Mouse (Mus musculus) forebrain, embryonic 15.5 days (tissue): ENCODE results near the gene Rbfox1. TPM values are rescaled to one million over a fixed set of nuclear protein-coding genes. Genes with fewer than 3 reads are reported as not detected.

Experiments used
- ATAC-seq: fragments of 200-750 bp; cut with Nextera tagmentation; replicated peaks from 2 replicates; pipeline ENCODE4 v1.8.0; 2017; ENCODE audit warnings: mild to moderate bottlenecking, moderate TSS enrichment, moderate library complexity
- H3K27ac ChIP-seq: fragments of 300-500 bp; sonication (generic); replicated peaks from 2 replicates; pipeline ENCODE4 v1.5.1; 2015; ENCODE audit warnings: mild to moderate bottlenecking, inconsistent platforms
- H3K27me3 ChIP-seq: fragments of 300-500 bp; sonication (generic); 2 replicates; pipeline ENCODE4 v1.6.1; 2015; ENCODE audit warnings: inconsistent platforms
- H3K36me3 ChIP-seq: fragments of 300-500 bp; sonication (generic); 2 replicates; pipeline ENCODE4 v1.6.1; 2015; ENCODE audit warnings: mild to moderate bottlenecking, inconsistent platforms
- H3K4me1 ChIP-seq: fragments of 300-500 bp; sonication (generic); 2 replicates; pipeline ENCODE4 v1.6.1; 2015; ENCODE audit warnings: inconsistent platforms
- H3K4me2 ChIP-seq: fragments of 300-500 bp; sonication (generic); replicated peaks from 2 replicates; pipeline ENCODE4 v1.6.1; 2015; ENCODE audit warnings: mild to moderate bottlenecking, inconsistent platforms
- H3K4me3 ChIP-seq: fragments of 300-500 bp; sonication (generic); 2 replicates; pipeline ENCODE4 v1.5.1; 2015; ENCODE audit warnings: mild to moderate bottlenecking, inconsistent platforms
- H3K9ac ChIP-seq: fragments of 300-500 bp; sonication (generic); replicated peaks from 2 replicates; pipeline ENCODE4 v1.6.1; 2015; ENCODE audit warnings: mild to moderate bottlenecking, inconsistent platforms
- H3K9me3 ChIP-seq: fragments of 300-500 bp; sonication (generic); 2 replicates; pipeline ENCODE4 v1.6.1; 2016; ENCODE audit warnings: inconsistent platforms
- WGBS: fragments of 180-500 bp; shearing (Covaris S2); methylation state at CpG from one replicate; pipeline ENCODE4 v1.1.7; 2015; ENCODE audit warnings: mixed read lengths; 5-methylcytosine and 5-hydroxymethylcytosine counted together
- polyA plus RNA-seq: library from polyadenylated mRNA; unstranded; fragments of >200 nt; fragmentation: Nextera tagmentation; extraction: Ambion mirVana; gene quantifications from 2 replicates; pipeline ENCODE4 v1.2.1, GENCODE M21; 2015

Gene Rbfox1
- polyA plus RNA-seq, 1 experiment from 2014 or later = 173 TPM

GRCm38 (mm10) chr16:6835051-6835450, 949.9 kb downstream of the Rbfox1 start:
- no peak for ATAC-seq
- Histone ChIP-seq H3K27ac (no peak overlapping the region), H3K4me3 (no peak overlapping the region), H3K4me1 (peaks cover 9% of the 10 kb centered on the region; the same call in 1 of the 2 replicates), H3K36me3 (no peaks in the 10 kb centered on the region), H3K4me2 (no peak overlapping the region), H3K9ac (no peak overlapping the region), H3K27me3 (no peaks in the 10 kb centered on the region), H3K9me3 (no peaks in the 10 kb centered on the region)
- 66% methylated on average over 5 of the region's 5 CpGs for WGBS

DNA sequence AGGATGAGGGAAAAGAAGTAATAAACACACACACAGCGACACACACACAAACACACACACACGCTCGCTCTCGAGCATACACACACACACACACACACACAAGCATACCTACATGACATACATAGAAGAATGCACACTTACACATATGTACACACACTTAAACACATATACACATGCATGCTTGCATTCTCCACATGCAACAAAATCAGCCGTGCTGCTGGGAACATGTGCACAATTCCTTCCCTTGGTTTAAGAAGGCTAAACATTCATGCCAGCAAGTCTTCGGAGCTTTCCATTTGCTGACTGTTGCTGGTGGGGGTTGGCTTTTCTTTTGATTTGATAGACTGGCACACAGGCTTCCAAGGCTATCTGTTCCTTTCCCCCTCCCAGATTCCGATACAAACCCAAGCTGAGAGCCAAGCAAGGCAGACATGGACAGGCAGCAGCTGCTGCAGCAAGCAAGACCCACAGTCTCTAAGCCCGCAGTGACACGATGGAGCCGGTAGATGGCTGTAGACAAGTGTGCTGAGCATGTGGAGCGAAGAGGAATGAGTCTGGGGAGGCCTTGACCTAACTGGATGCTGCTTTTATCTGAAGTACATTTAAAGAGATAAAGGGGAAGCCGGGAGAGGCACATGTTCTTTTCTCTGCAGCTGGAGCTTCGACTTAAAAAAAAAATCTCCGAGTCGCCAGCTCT, 954.3 kb downstream of the Rbfox1 start:
- Histone ChIP-seq H3K27me3 (no peaks in the 10 kb centered on the region), H3K4me2 (no peak overlapping the region), H3K9me3 (no peaks in the 10 kb centered on the region), H3K4me1 (peaks cover 13% of the 10 kb centered on the region), H3K36me3 (no peaks in the 10 kb centered on the region), H3K27ac (0 out of 2 replicates have a peak overlapping the region, but pooled peaks have one; percentile 3), H3K9ac (no peak overlapping the region), H3K4me3 (no peak overlapping the region)
- peak; percentile 89 for ATAC-seq
- WGBS = 35% methylated on average over 15 of the region's 15 CpGs

DNA sequence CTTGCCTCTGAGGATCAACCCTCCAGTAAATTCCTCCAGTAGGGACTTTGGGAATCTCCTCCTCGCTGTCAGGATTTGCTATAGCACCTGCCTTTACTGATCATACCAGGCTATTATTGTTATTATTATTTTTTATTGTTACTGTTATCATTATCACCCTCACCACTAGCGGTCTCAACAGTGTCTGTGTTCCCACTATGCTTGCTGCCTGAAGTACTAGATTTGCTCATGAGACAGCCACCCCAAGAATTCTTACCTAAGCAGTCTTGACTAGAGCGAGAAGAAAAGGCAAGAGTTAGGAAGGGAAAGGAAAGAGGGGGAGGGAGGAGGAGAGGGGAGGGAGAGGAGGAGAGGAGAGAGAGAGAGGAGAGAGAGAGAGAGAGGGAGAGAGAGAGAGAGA, 954.9 kb downstream of the Rbfox1 start:
- H3K4me3 ChIP-seq = no peak overlapping the region
- WGBS = 76% methylated on average over 3 of the region's 3 CpGs
- H3K4me1 ChIP-seq = peaks cover 13% of the 10 kb centered on the region
- H3K27ac ChIP-seq = no peak overlapping the region
- ATAC-seq = no peak
- no peak overlapping the region for H3K4me2 ChIP-seq
- no peaks in the 10 kb centered on the region for H3K27me3 ChIP-seq
- H3K9ac ChIP-seq = no peak overlapping the region
- H3K9me3 ChIP-seq = no peaks in the 10 kb centered on the region
- no peaks in the 10 kb centered on the region for H3K36me3 ChIP-seq

- no peak overlapping the region for H3K4me2 ChIP-seq
- no peak for ATAC-seq
- no peaks in the 10 kb centered on the region for H3K9me3 ChIP-seq
- H3K4me3 ChIP-seq = no peak overlapping the region
- no peaks in the 10 kb centered on the region for H3K36me3 ChIP-seq
- H3K4me1 ChIP-seq = peaks cover 13% of the 10 kb centered on the region
- no peaks in the 10 kb centered on the region for H3K27me3 ChIP-seq
- H3K27ac ChIP-seq = no peak overlapping the region
- 73% methylated on average over 7 of the region's 7 CpGs for WGBS
- H3K9ac ChIP-seq = no peak overlapping the region
Observed at GRCm38 (mm10) chr16:6840461-6840860, 955.3 kb downstream of the Rbfox1 start.

GRCm38 (mm10) chr16:6842066-6842785, 957.1 kb downstream of the Rbfox1 start:
- H3K4me2 ChIP-seq = no peak overlapping the region
- no peak overlapping the region for H3K4me3 ChIP-seq
- H3K27me3 ChIP-seq = no peaks in the 10 kb centered on the region
- H3K9ac ChIP-seq = no peak overlapping the region
- no peak for ATAC-seq
- no peaks in the 10 kb centered on the region for H3K36me3 ChIP-seq
- no peak overlapping the region for H3K27ac ChIP-seq
- peaks cover 13% of the 10 kb centered on the region for H3K4me1 ChIP-seq
- no peaks in the 10 kb centered on the region for H3K9me3 ChIP-seq
- WGBS = 32% methylated on average over 8 of the region's 8 CpGs

- H3K27ac ChIP-seq = no peak overlapping the region
- ATAC-seq = no peak
- H3K36me3 ChIP-seq = no peaks in the 10 kb centered on the region
- H3K4me1 ChIP-seq = peaks cover 7% of the 10 kb centered on the region
- no peaks in the 10 kb centered on the region for H3K27me3 ChIP-seq
- 72% methylated on average over 4 of the region's 4 CpGs for WGBS
- H3K4me2 ChIP-seq = no peak overlapping the region
- H3K9me3 ChIP-seq = no peaks in the 10 kb centered on the region
- H3K9ac ChIP-seq = no peak overlapping the region
- H3K4me3 ChIP-seq = no peak overlapping the region
Observed at GRCm38 (mm10) chr16:6844659-6845058, 959.5 kb downstream of the Rbfox1 start.

DNA sequence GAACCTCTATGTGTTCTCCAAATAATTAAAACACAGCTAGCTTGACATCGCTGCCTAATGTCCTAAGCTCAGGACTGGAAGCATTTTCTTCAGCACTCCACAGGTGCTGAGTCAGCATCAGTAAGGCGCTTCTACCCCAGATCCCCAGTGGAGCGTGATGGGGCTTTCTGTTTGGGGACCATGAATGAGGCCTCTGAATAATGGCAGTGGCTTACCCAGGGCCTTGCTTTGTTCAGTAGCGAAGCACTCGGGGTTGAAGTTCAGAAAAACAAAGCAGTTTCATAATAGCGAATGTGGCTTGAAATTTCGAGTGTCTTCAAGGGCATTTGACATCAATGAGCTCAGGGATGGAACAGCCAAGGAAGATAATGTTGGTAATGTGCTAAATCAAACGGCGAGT, 966.2 kb downstream of the Rbfox1 start:
- no peak overlapping the region for H3K9ac ChIP-seq
- 9% methylated on average over 9 of the region's 9 CpGs for WGBS
- no peak for ATAC-seq
- no peaks in the 10 kb centered on the region for H3K36me3 ChIP-seq
- H3K27me3 ChIP-seq = no peaks in the 10 kb centered on the region
- H3K4me1 ChIP-seq = no peaks in the 10 kb centered on the region
- H3K4me2 ChIP-seq = no peak overlapping the region
- H3K27ac ChIP-seq = no peak overlapping the region
- H3K9me3 ChIP-seq = no peaks in the 10 kb centered on the region
- H3K4me3 ChIP-seq = no peak overlapping the region

- 56% methylated on average over 2 of the region's 2 CpGs for WGBS
- no peaks in the 10 kb centered on the region for H3K27me3 ChIP-seq
- H3K4me2 ChIP-seq = no peak overlapping the region
- ATAC-seq = no peak
- no peaks in the 10 kb centered on the region for H3K4me1 ChIP-seq
- no peaks in the 10 kb centered on the region for H3K36me3 ChIP-seq
- H3K9me3 ChIP-seq = no peaks in the 10 kb centered on the region
- H3K27ac ChIP-seq = no peak overlapping the region
- H3K4me3 ChIP-seq = no peak overlapping the region
- H3K9ac ChIP-seq = no peak overlapping the region
Observed at GRCm38 (mm10) chr16:6853796-6854195, 968.6 kb downstream of the Rbfox1 start.

DNA sequence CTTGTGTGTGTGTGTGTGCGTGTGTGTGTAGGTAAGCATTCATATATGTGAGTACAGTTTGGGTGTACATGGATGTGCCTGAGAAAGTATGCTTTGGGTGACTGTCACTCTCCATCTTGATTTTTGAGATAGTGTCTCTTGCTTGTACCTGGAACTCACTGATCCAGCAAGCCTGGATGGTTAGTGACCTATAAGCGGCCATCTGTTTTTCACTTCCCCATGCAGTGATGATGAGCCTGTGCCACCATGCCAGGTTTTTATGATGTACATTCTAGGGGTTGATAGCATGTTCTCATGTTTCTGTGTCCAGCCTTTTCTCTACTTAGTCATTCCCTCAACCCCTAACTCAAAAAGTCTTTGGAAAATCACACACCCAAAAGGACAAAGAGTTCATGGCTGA, 976.5 kb downstream of the Rbfox1 start:
- H3K36me3 ChIP-seq = no peaks in the 10 kb centered on the region
- no peaks in the 10 kb centered on the region for H3K27me3 ChIP-seq
- ATAC-seq = no peak
- H3K27ac ChIP-seq = no peak overlapping the region
- H3K4me1 ChIP-seq = no peaks in the 10 kb centered on the region
- no peaks in the 10 kb centered on the region for H3K9me3 ChIP-seq
- no peak overlapping the region for H3K4me2 ChIP-seq
- WGBS = 95% methylated on average over 2 of the region's 2 CpGs
- H3K4me3 ChIP-seq = no peak overlapping the region
- no peak overlapping the region for H3K9ac ChIP-seq

DNA sequence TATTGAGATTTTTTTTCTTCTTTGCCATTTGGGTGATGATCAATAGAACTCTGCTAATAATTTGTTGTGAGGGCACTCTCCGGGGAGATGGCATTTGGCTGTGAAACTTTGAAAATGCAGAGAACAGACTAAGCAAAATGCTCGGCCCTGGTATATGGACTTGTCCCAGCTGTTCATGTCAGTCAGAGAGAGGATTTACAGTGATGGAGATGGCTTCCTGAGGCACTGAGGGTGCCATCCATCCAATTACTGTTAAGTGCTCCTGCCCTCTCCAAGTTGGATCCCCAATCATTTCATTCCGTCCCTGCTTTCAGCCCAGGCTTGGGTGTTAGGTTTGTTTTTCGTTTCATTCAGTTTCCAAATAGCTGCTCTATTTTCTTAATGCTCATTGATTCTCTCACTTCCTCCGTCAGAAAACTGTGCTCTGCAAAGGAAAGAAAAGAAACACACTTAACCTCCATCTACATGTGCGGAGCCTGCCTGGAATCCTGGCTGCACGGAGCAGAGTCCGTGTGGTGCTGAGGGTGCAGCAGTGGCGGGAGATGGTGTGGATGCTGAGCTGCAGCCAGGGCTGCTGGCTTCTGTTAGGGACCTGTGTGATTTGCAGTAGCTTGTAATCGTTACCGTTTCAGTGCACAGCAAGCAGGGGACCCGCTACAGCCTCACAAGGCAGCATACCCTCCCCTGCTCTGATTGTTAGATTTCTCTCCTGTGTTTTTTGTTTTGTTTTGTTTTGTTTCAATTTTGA, 997.7 kb downstream of the Rbfox1 start:
- no peaks in the 10 kb centered on the region for H3K36me3 ChIP-seq

GRCm38 (mm10) chr16:6883798-6884197, 998.6 kb downstream of the Rbfox1 start:
- Histone ChIP-seq H3K4me3 (no peak overlapping the region), H3K27me3 (no peaks in the 10 kb centered on the region), H3K4me1 (peaks cover 17% of the 10 kb centered on the region), H3K9me3 (no peaks in the 10 kb centered on the region), H3K36me3 (no peaks in the 10 kb centered on the region), H3K27ac (no peak overlapping the region), H3K9ac (no peak overlapping the region), H3K4me2 (no peak overlapping the region)
- WGBS = 55% methylated on average over 1 of the region's 1 CpGs
- no peak for ATAC-seq

More for the DNA sequence above, 997.7 kb downstream of the Rbfox1 start:
- ATAC-seq = 0 out of 2 replicates have a peak, but pooled peaks have one; percentile 26
- Histone ChIP-seq H3K9me3 (no peaks in the 10 kb centered on the region), H3K27me3 (no peaks in the 10 kb centered on the region), H3K9ac (no peak overlapping the region), H3K4me2 (0 out of 2 replicates have a peak overlapping the region, but pooled peaks have one; percentile 10), H3K4me3 (no peak overlapping the region), H3K4me1 (peaks cover 17% of the 10 kb centered on the region), H3K27ac (0 out of 2 replicates have a peak overlapping the region, but pooled peaks have one; percentile 12)
- 24% methylated on average over 12 of the region's 12 CpGs for WGBS

DNA sequence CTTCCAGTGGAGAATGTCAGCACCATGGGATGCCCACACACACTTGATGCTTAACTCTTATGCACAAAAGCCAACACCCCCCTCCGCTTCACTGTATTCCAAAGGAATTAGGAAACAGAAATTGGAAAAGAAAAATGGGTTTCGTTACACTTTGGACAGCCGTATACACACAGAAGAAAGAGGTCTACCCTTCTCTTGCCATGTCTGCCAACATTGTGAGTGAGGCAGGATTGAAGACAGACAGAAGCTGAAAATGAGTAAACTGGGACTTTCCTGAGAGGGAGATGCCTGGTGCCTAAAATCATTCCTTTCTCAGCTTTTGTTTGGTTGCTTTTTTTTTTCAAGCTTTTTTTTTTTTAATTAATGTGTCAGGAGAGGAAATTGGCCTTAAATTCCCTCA, 1000.5 kb downstream of the Rbfox1 start:
- WGBS = 51% methylated on average over 3 of the region's 3 CpGs
- H3K9me3 ChIP-seq = no peaks in the 10 kb centered on the region
- H3K27me3 ChIP-seq = no peaks in the 10 kb centered on the region
- H3K4me2 ChIP-seq = no peak overlapping the region
- no peak overlapping the region for H3K9ac ChIP-seq
- H3K27ac ChIP-seq = no peak overlapping the region
- H3K4me3 ChIP-seq = no peak overlapping the region
- no peak for ATAC-seq
- no peaks in the 10 kb centered on the region for H3K36me3 ChIP-seq
- peaks cover 17% of the 10 kb centered on the region for H3K4me1 ChIP-seq
